Mouse (Mus musculus): Measurements from ENCODE around the gene Shld2. TPM values are rescaled to one million over a fixed set of nuclear protein-coding genes. Genes with fewer than 3 reads are reported as not detected.

The Shld2 gene
- polyA plus RNA-seq, 1 experiment from 2014 or later: 8.6 TPM

- no peaks in the 10 kb centered on the region for H3K36me3 ChIP-seq (ENCODE audit: control insufficient read depth, insufficient read depth, low read length)
- WGBS: 70% methylated on average over 5 of the region's 5 CpGs
- ATAC-seq (ENCODE audit: insufficient number of reproducible peaks, insufficient read depth, low FRiP score, low read depth): no peak
Measured at GRCm38 (mm10) chr14:34302681-34303242, 7.5 kb downstream of the Shld2 start.

GRCm38 (mm10) chr14:34298871-34299700, 11.2 kb downstream of the Shld2 start:
- no peak for ATAC-seq (ENCODE audit: insufficient number of reproducible peaks, insufficient read depth, low FRiP score, low read depth)
- Histone ChIP-seq H3K27ac (ENCODE audit: low read length) (no peak overlapping the region), H3K9me3 (ENCODE audit: control insufficient read depth, low read depth, low read length) (no peaks in the 10 kb centered on the region), H3K36me3 (ENCODE audit: control insufficient read depth, insufficient read depth, low read length) (no peaks in the 10 kb centered on the region), H3K4me2 (replicated peaks; ENCODE audit: low read depth, low read length) (no peak overlapping the region), H3K4me1 (ENCODE audit: control insufficient read depth, insufficient read depth, low read length) (peaks cover 3% of the 10 kb centered on the region; the same call in 1 of the 2 replicates), H3K4me3 (ENCODE audit: low read depth, low read length) (no peak overlapping the region), H3K9ac (replicated peaks; ENCODE audit: low read depth, low read length) (no peak overlapping the region), H3K27me3 (ENCODE audit: control insufficient read depth, insufficient read depth, low read length) (no peaks in the 10 kb centered on the region)
- 48% methylated on average over 11 of the region's 11 CpGs for WGBS

More at GRCm38 (mm10) chr14:34302681-34303242, 7.5 kb downstream of the Shld2 start:
- Histone ChIP-seq H3K9me3 (ENCODE audit: control insufficient read depth, low read depth, low read length) (no peaks in the 10 kb centered on the region), H3K27me3 (ENCODE audit: control insufficient read depth, insufficient read depth, low read length) (no peaks in the 10 kb centered on the region), H3K4me2 (replicated peaks; ENCODE audit: low read depth, low read length) (no peak overlapping the region), H3K27ac (ENCODE audit: low read length) (no peak overlapping the region), H3K4me1 (ENCODE audit: control insufficient read depth, insufficient read depth, low read length) (peaks cover 3% of the 10 kb centered on the region; the same call in 1 of the 2 replicates), H3K9ac (replicated peaks; ENCODE audit: low read depth, low read length) (no peak overlapping the region), H3K4me3 (ENCODE audit: low read depth, low read length) (no peak overlapping the region)

GRCm38 (mm10) chr14:34297634-34298033, 12.7 kb downstream of the Shld2 start:
- Histone ChIP-seq H3K4me1 (ENCODE audit: control insufficient read depth, insufficient read depth, low read length) (peaks cover 3% of the 10 kb centered on the region; the same call in 1 of the 2 replicates), H3K27me3 (ENCODE audit: control insufficient read depth, insufficient read depth, low read length) (no peaks in the 10 kb centered on the region), H3K9ac (replicated peaks; ENCODE audit: low read depth, low read length) (no peak overlapping the region), H3K27ac (ENCODE audit: low read length) (no peak overlapping the region), H3K9me3 (ENCODE audit: control insufficient read depth, low read depth, low read length) (no peaks in the 10 kb centered on the region), H3K4me2 (replicated peaks; ENCODE audit: low read depth, low read length) (no peak overlapping the region), H3K36me3 (ENCODE audit: control insufficient read depth, insufficient read depth, low read length) (no peaks in the 10 kb centered on the region), H3K4me3 (ENCODE audit: low read depth, low read length) (no peak overlapping the region)
- whole genome bisulfite sequencing: 20% methylated on average over 2 of the region's 2 CpGs
- ATAC-seq (ENCODE audit: insufficient number of reproducible peaks, insufficient read depth, low FRiP score, low read depth): no peak

GRCm38 (mm10) chr14:34297038-34297437, 13.3 kb downstream of the Shld2 start:
- 32% methylated on average over 4 of the region's 4 CpGs for WGBS
- no peak overlapping the region for H3K4me2 ChIP-seq (replicated peaks; ENCODE audit: low read depth, low read length)
- H3K9me3 ChIP-seq (ENCODE audit: control insufficient read depth, low read depth, low read length): no peaks in the 10 kb centered on the region
- no peaks in the 10 kb centered on the region for H3K27me3 ChIP-seq (ENCODE audit: control insufficient read depth, insufficient read depth, low read length)
- no peaks in the 10 kb centered on the region for H3K36me3 ChIP-seq (ENCODE audit: control insufficient read depth, insufficient read depth, low read length)
- H3K9ac ChIP-seq (replicated peaks; ENCODE audit: low read depth, low read length): no peak overlapping the region
- H3K4me3 ChIP-seq (ENCODE audit: low read depth, low read length): no peak overlapping the region
- H3K4me1 ChIP-seq (ENCODE audit: control insufficient read depth, insufficient read depth, low read length): peaks cover 3% of the 10 kb centered on the region; the same call in 1 of the 2 replicates
- H3K27ac ChIP-seq (ENCODE audit: low read length): no peak overlapping the region
- ATAC-seq (ENCODE audit: insufficient number of reproducible peaks, insufficient read depth, low FRiP score, low read depth): no peak

GRCm38 (mm10) chr14:34296350-34296749, 13.9 kb downstream of the Shld2 start:
- H3K9me3 ChIP-seq (ENCODE audit: control insufficient read depth, low read depth, low read length): no peaks in the 10 kb centered on the region
- H3K4me1 ChIP-seq (ENCODE audit: control insufficient read depth, insufficient read depth, low read length): peaks cover 3% of the 10 kb centered on the region; the same call in 1 of the 2 replicates
- H3K4me3 ChIP-seq (ENCODE audit: low read depth, low read length): no peak overlapping the region
- WGBS: 74% methylated on average over 7 of the region's 7 CpGs
- no peak overlapping the region for H3K9ac ChIP-seq (replicated peaks; ENCODE audit: low read depth, low read length)
- H3K27me3 ChIP-seq (ENCODE audit: control insufficient read depth, insufficient read depth, low read length): no peaks in the 10 kb centered on the region
- no peak overlapping the region for H3K27ac ChIP-seq (ENCODE audit: low read length)
- H3K4me2 ChIP-seq (replicated peaks; ENCODE audit: low read depth, low read length): no peak overlapping the region
- H3K36me3 ChIP-seq (ENCODE audit: control insufficient read depth, insufficient read depth, low read length): no peaks in the 10 kb centered on the region
- no peak for ATAC-seq (ENCODE audit: insufficient number of reproducible peaks, insufficient read depth, low FRiP score, low read depth)

GRCm38 (mm10) chr14:34293641-34294040, 16.7 kb downstream of the Shld2 start:
- Histone ChIP-seq H3K36me3 (ENCODE audit: control insufficient read depth, insufficient read depth, low read length) (no peaks in the 10 kb centered on the region), H3K4me3 (ENCODE audit: low read depth, low read length) (no peak overlapping the region), H3K4me1 (ENCODE audit: control insufficient read depth, insufficient read depth, low read length) (no peaks in the 10 kb centered on the region; the same call in 1 of the 2 replicates), H3K4me2 (replicated peaks; ENCODE audit: low read depth, low read length) (no peak overlapping the region), H3K9ac (replicated peaks; ENCODE audit: low read depth, low read length) (no peak overlapping the region; the same call in 1 of the 2 replicates), H3K27me3 (ENCODE audit: control insufficient read depth, insufficient read depth, low read length) (no peaks in the 10 kb centered on the region), H3K27ac (ENCODE audit: low read length) (no peak overlapping the region), H3K9me3 (ENCODE audit: control insufficient read depth, low read depth, low read length) (no peaks in the 10 kb centered on the region)
- 85% methylated on average over 3 of the region's 3 CpGs for WGBS
- ATAC-seq (ENCODE audit: insufficient number of reproducible peaks, insufficient read depth, low FRiP score, low read depth): no peak

- Histone ChIP-seq H3K4me2 (replicated peaks; ENCODE audit: low read depth, low read length) (no peak overlapping the region), H3K4me3 (ENCODE audit: low read depth, low read length) (no peak overlapping the region), H3K36me3 (ENCODE audit: control insufficient read depth, insufficient read depth, low read length) (no peaks in the 10 kb centered on the region), H3K27ac (ENCODE audit: low read length) (no peak overlapping the region), H3K27me3 (ENCODE audit: control insufficient read depth, insufficient read depth, low read length) (no peaks in the 10 kb centered on the region), H3K4me1 (ENCODE audit: control insufficient read depth, insufficient read depth, low read length) (no peaks in the 10 kb centered on the region), H3K9ac (replicated peaks; ENCODE audit: low read depth, low read length) (no peak overlapping the region), H3K9me3 (ENCODE audit: control insufficient read depth, low read depth, low read length) (no peaks in the 10 kb centered on the region)
- 57% methylated on average over 1 of the region's 1 CpGs for whole genome bisulfite sequencing
- no peak for ATAC-seq (ENCODE audit: insufficient number of reproducible peaks, insufficient read depth, low FRiP score, low read depth)
Measured at GRCm38 (mm10) chr14:34290229-34290628, 20.1 kb downstream of the Shld2 start.

GRCm38 (mm10) chr14:34289259-34290015, 20.9 kb downstream of the Shld2 start:
- Histone ChIP-seq H3K9ac (replicated peaks; ENCODE audit: low read depth, low read length) (no peak overlapping the region), H3K27ac (ENCODE audit: low read length) (no peak overlapping the region), H3K36me3 (ENCODE audit: control insufficient read depth, insufficient read depth, low read length) (no peaks in the 10 kb centered on the region), H3K27me3 (ENCODE audit: control insufficient read depth, insufficient read depth, low read length) (no peaks in the 10 kb centered on the region), H3K4me2 (replicated peaks; ENCODE audit: low read depth, low read length) (no peak overlapping the region), H3K9me3 (ENCODE audit: control insufficient read depth, low read depth, low read length) (no peaks in the 10 kb centered on the region), H3K4me3 (ENCODE audit: low read depth, low read length) (no peak overlapping the region), H3K4me1 (ENCODE audit: control insufficient read depth, insufficient read depth, low read length) (no peaks in the 10 kb centered on the region)
- ATAC-seq (ENCODE audit: insufficient number of reproducible peaks, insufficient read depth, low FRiP score, low read depth): no peak
- 89% methylated on average over 3 of the region's 3 CpGs for WGBS

All from stomach, embryonic 14.5 days (tissue).